Mouse (Mus musculus) telencephalon, adult 2 months (tissue): ENCODE measurements around the gene Phlda1.

Experiments used
- DNase-seq: peaks from one replicate; pipeline ENCODE4 v3.0.0-alpha.2; 2011; ENCODE audit warnings: low read depth, low spot score

The Phlda1 gene

GRCm38 (mm10) chr10:111505406-111505805 lies 680 bp upstream of the Phlda1 start:
- DNase-seq: no peak

GRCm38 (mm10) chr10:111506926-111507459 lies 907 bp downstream of the Phlda1 start:
- DNase-seq: no peak

GRCm38 (mm10) chr10:111507460-111508211 lies 1.6 kb downstream of the Phlda1 start:
- DNase-seq: no peak

- DNase-seq: no peak
Measured at GRCm38 (mm10) chr10:111508324-111509080, 2.4 kb downstream of the Phlda1 start.

GRCm38 (mm10) chr10:111509103-111509784 lies 3.2 kb downstream of the Phlda1 start:
- no peak for DNase-seq

- DNase-seq: no peak
Measured at GRCm38 (mm10) chr10:111509981-111510380, 3.9 kb downstream of the Phlda1 start.

GRCm38 (mm10) chr10:111510798-111511197 lies 4.7 kb downstream of the Phlda1 start:
- no peak for DNase-seq

- no peak for DNase-seq
Measured at GRCm38 (mm10) chr10:111512036-111512568, 6.0 kb downstream of the Phlda1 start.

GRCm38 (mm10) chr10:111514282-111514885 lies 8.3 kb downstream of the Phlda1 start:
- no peak for DNase-seq

- DNase-seq: no peak
Measured at GRCm38 (mm10) chr10:111515071-111516010, 9.3 kb downstream of the Phlda1 start.

- no peak for DNase-seq
Measured at GRCm38 (mm10) chr10:111516172-111516588, 10.1 kb downstream of the Phlda1 start.

- no peak for DNase-seq
Measured at GRCm38 (mm10) chr10:111516804-111517436, 10.8 kb downstream of the Phlda1 start.

GRCm38 (mm10) chr10:111518350-111518749 lies 12.3 kb downstream of the Phlda1 start:
- no peak for DNase-seq

- DNase-seq: no peak
Measured at GRCm38 (mm10) chr10:111519620-111520370, 13.7 kb downstream of the Phlda1 start.

- DNase-seq: no peak
Measured at GRCm38 (mm10) chr10:111520621-111521020, 14.5 kb downstream of the Phlda1 start.

- DNase-seq: no peak
Measured at GRCm38 (mm10) chr10:111521636-111522035, 15.6 kb downstream of the Phlda1 start.

GRCm38 (mm10) chr10:111522230-111522629 lies 16.1 kb downstream of the Phlda1 start:
- DNase-seq: no peak

GRCm38 (mm10) chr10:111523894-111524293 lies 17.8 kb downstream of the Phlda1 start:
- DNase-seq: no peak

GRCm38 (mm10) chr10:111527057-111527456 lies 21.0 kb downstream of the Phlda1 start:
- peak; percentile 68 for DNase-seq
